Mouse (Mus musculus) hindbrain, postnatal 0 days (tissue): ENCODE results near the gene Capn8. TPM values are rescaled to one million over a fixed set of nuclear protein-coding genes. Genes with fewer than 3 reads are reported as not detected.

Source experiments
- ATAC-seq: fragments of 200-750 bp; cut with Nextera tagmentation; 2 replicates; pipeline ENCODE4 v1.8.0; 2017; ENCODE audit warnings: mild to moderate bottlenecking, moderate TSS enrichment, moderate library complexity
- DNase-seq: peaks from one replicate; pipeline ENCODE4 v3.0.0-alpha.2; 2015; ENCODE audit warnings: low spot score
- H3K27ac ChIP-seq: fragments of 300-500 bp; sonication (generic); 2 replicates; pipeline ENCODE4 v1.5.1; 2014; ENCODE audit warnings: mild to moderate bottlenecking
- H3K27me3 ChIP-seq: fragments of 300-500 bp; sonication (generic); 2 replicates; pipeline ENCODE4 v1.6.1; 2014; ENCODE audit warnings: low read length, mixed read lengths; ENCODE audit not compliant: insufficient read depth
- H3K36me3 ChIP-seq: fragments of 300-500 bp; sonication (generic); 2 replicates; pipeline ENCODE4 v1.6.1; 2014; ENCODE audit warnings: low read length, mixed read lengths; ENCODE audit not compliant: insufficient read depth
- H3K4me1 ChIP-seq: fragments of 300-500 bp; sonication (generic); 2 replicates; pipeline ENCODE4 v1.6.1; 2014; ENCODE audit warnings: antibody characterized with exemption, low read length, mixed read lengths; ENCODE audit not compliant: insufficient read depth
- H3K4me2 ChIP-seq: fragments of 300-500 bp; sonication (generic); 2 replicates; pipeline ENCODE4 v1.6.1; 2014; ENCODE audit warnings: low read depth, mild to moderate bottlenecking, low read length, moderate library complexity, mixed read lengths
- H3K4me3 ChIP-seq: fragments of 300-500 bp; sonication (generic); 2 replicates; pipeline ENCODE4 v1.5.1; 2014; ENCODE audit warnings: low read length
- H3K9ac ChIP-seq: fragments of 300-500 bp; sonication (generic); replicated peaks from 2 replicates; pipeline ENCODE4 v1.6.1; 2014; ENCODE audit warnings: mild to moderate bottlenecking, low read length, moderate library complexity, mixed read lengths
- H3K9me3 ChIP-seq: fragments of 300-500 bp; sonication (generic); 2 replicates; pipeline ENCODE4 v1.6.1; 2016; ENCODE audit warnings: low read length, mixed read lengths
- CTCF ChIP-seq: IDR thresholded peaks from 2 replicates; pipeline ENCODE4 v1.5.1; 2016; ENCODE audit warnings: antibody characterized with exemption, control low read depth, low read depth
- WGBS: fragments of 180-500 bp; shearing (Covaris S2); extraction: QIAGEN DNeasy Blood & Tissue Kit; methylation state at CpG from one replicate; pipeline ENCODE4 v1.1.7; 2014; 5-methylcytosine and 5-hydroxymethylcytosine counted together
- polyA plus RNA-seq: library from polyadenylated mRNA; unstranded; fragments of >200 nt; fragmentation: Nextera tagmentation; extraction: Ambion mirVana; gene quantifications from 2 replicates; pipeline ENCODE4 v1.2.1, GENCODE M21; 2015
- total RNA-seq: library from RNA; depleted of rRNA; stranded (reverse); fragments of >200 nt; gene quantifications from 2 replicates; pipeline ENCODE4 v1.2.3, GENCODE M21; 2014; rRNA removed

Capn8 gene
- total RNA-seq: not detected in 2 replicates
- not detected in 2 replicates for polyA plus RNA-seq

GRCm38 (mm10) chr1:182564408-182565120 is at the start of gene Capn8:
Capn8 (plus strand) TSS chr1:182565007.
- no peaks in the 10 kb centered on the region for H3K9me3 ChIP-seq
- H3K27me3 ChIP-seq: no peaks in the 10 kb centered on the region
- H3K9ac ChIP-seq: no peak within 1 kb of the TSS
- 75% methylated on average over 5 of the region's 5 CpGs for WGBS
- DNase-seq: no peak
- H3K4me3 ChIP-seq: no peak within 1 kb of the TSS
- H3K4me1 ChIP-seq: no peaks in the 10 kb centered on the region
- no peak within 1 kb of the TSS for H3K27ac ChIP-seq
- ATAC-seq: no peak
- H3K4me2 ChIP-seq: no peak within 1 kb of the TSS
- TF ChIP-seq CTCF: peak; percentile 49
- no peaks in the 10 kb centered on the region for H3K36me3 ChIP-seq

GRCm38 (mm10) chr1:182516758-182517676 is 47.8 kb upstream of the Capn8 start, which contains the start of gene Capn2:
Capn2 (minus strand) TSS chr1:182517608.
- Histone ChIP-seq H3K9ac (peak within 1 kb of the TSS; percentile 79), H3K4me1 (peaks cover 12% of the 10 kb centered on the region)
- 1% methylated on average over 84 of the region's 84 CpGs for WGBS

GRCm38 (mm10) chr1:182517677-182518011 is 47.2 kb upstream of the Capn8 start:
- DNase-seq (no peak), ATAC-seq (peak; percentile 39; the same call in 1 of the 2 replicates)
- Histone ChIP-seq H3K36me3 (no peaks in the 10 kb centered on the region), H3K9me3 (no peaks in the 10 kb centered on the region), H3K27me3 (no peaks in the 10 kb centered on the region; the same call in 1 of the 2 replicates), H3K27ac (peak overlapping the region; percentile 85; the same call in 1 of the 2 replicates), H3K4me3 (peak overlapping the region; percentile 69), H3K4me2 (peak overlapping the region; percentile 89), H3K4me1 (peaks cover 12% of the 10 kb centered on the region), H3K9ac (peak overlapping the region; percentile 79)
- no peak for TF ChIP-seq CTCF
- WGBS: 1% methylated on average over 10 of the region's 10 CpGs

More at GRCm38 (mm10) chr1:182516758-182517676, 47.8 kb upstream of the Capn8 start, which contains the start of gene Capn2:
- peak; percentile 68 for TF ChIP-seq CTCF
- H3K27ac ChIP-seq: peak within 1 kb of the TSS; percentile 85
- H3K4me2 ChIP-seq: peak within 1 kb of the TSS; percentile 89
- peak; percentile 89 for DNase-seq
- H3K4me3 ChIP-seq: peak within 1 kb of the TSS; percentile 69
- H3K36me3 ChIP-seq: peaks cover under 1% of the 10 kb centered on the region; the same call in 1 of the 2 replicates
- no peaks in the 10 kb centered on the region; the same call in 1 of the 2 replicates for H3K27me3 ChIP-seq
- H3K9me3 ChIP-seq: no peaks in the 10 kb centered on the region
- ATAC-seq: peak; percentile 96

GRCm38 (mm10) chr1:182518143-182518680 is 46.6 kb upstream of the Capn8 start:
- Histone ChIP-seq H3K36me3 (no peaks in the 10 kb centered on the region), H3K27ac (no peak overlapping the region), H3K27me3 (no peaks in the 10 kb centered on the region; the same call in 1 of the 2 replicates), H3K4me1 (peaks cover 12% of the 10 kb centered on the region), H3K9ac (no peak overlapping the region), H3K9me3 (no peaks in the 10 kb centered on the region), H3K4me3 (no peak overlapping the region), H3K4me2 (0 out of 2 replicates have a peak overlapping the region, but pooled peaks have one; percentile 3)
- DNase-seq (no peak), ATAC-seq (no peak)
- no peak for TF ChIP-seq CTCF
- 57% methylated on average over 10 of the region's 10 CpGs for WGBS

GRCm38 (mm10) chr1:182518811-182519210 is 46.0 kb upstream of the Capn8 start:
- Histone ChIP-seq H3K9ac (no peak overlapping the region), H3K27me3 (no peaks in the 10 kb centered on the region; the same call in 1 of the 2 replicates), H3K4me3 (no peak overlapping the region), H3K27ac (no peak overlapping the region), H3K4me2 (no peak overlapping the region), H3K36me3 (no peaks in the 10 kb centered on the region), H3K9me3 (no peaks in the 10 kb centered on the region), H3K4me1 (peaks cover 12% of the 10 kb centered on the region)
- no peak for ATAC-seq
- TF ChIP-seq CTCF: no peak
- DNase-seq: no peak
- 90% methylated on average over 6 of the region's 6 CpGs for WGBS

- WGBS: 67% methylated on average over 5 of the region's 5 CpGs
- DNase-seq (no peak), ATAC-seq (no peak)
- no peak for TF ChIP-seq CTCF
- peaks cover 12% of the 10 kb centered on the region for H3K4me1 ChIP-seq
- no peaks in the 10 kb centered on the region for H3K9me3 ChIP-seq
- no peaks in the 10 kb centered on the region; the same call in 1 of the 2 replicates for H3K27me3 ChIP-seq
- H3K9ac ChIP-seq: no peak overlapping the region
- no peak overlapping the region for H3K4me2 ChIP-seq
- H3K36me3 ChIP-seq: no peaks in the 10 kb centered on the region
- no peak overlapping the region for H3K27ac ChIP-seq
- H3K4me3 ChIP-seq: no peak overlapping the region
Observed at GRCm38 (mm10) chr1:182519341-182519740, 45.5 kb upstream of the Capn8 start.
